Mouse (Mus musculus) G1E (cell line): ENCODE data around the gene Hdx. TPM values are rescaled to one million over a fixed set of nuclear protein-coding genes. Genes with fewer than 3 reads are reported as not detected.

Source experiments
- ATAC-seq: 2 replicates; pipeline ENCODE4 v1.8.0; 2016; ENCODE audit warnings: mild to moderate bottlenecking; ENCODE audit not compliant: insufficient number of reproducible peaks, poor library complexity, low FRiP score, severe bottlenecking; ENCODE audit errors: extremely low read depth
- DNase-seq: peaks from one replicate; pipeline ENCODE4 v3.0.0; 2012; ENCODE audit warnings: low spot score
- H3K27me3 ChIP-seq: 2 replicates; pipeline ENCODE4 v1.6.1; 2012; ENCODE audit warnings: mild to moderate bottlenecking, low read length, inconsistent platforms; ENCODE audit not compliant: insufficient read depth
- H3K36me3 ChIP-seq: replicated peaks from 2 replicates; pipeline ENCODE3; 2012; ENCODE audit warnings: mild to moderate bottlenecking, inconsistent platforms
- H3K4me1 ChIP-seq: 2 replicates; pipeline ENCODE4 v1.6.1; 2012; ENCODE audit warnings: low read depth, low read length, inconsistent platforms, mixed read lengths; ENCODE audit not compliant: insufficient read depth
- H3K4me3 ChIP-seq: 2 replicates; pipeline ENCODE4 v1.5.1; 2012; ENCODE audit warnings: low read depth, mild to moderate bottlenecking, inconsistent platforms, low read length, moderate library complexity, mixed read lengths
- H3K9me3 ChIP-seq: replicated peaks from 2 replicates; pipeline ENCODE4 v1.6.1; 2012; ENCODE audit warnings: inconsistent platforms
- CTCF ChIP-seq: IDR thresholded peaks from 2 replicates; pipeline ENCODE4 v1.5.1; 2012; ENCODE audit warnings: low read depth, low read length, inconsistent platforms, mixed read lengths
- GATA1 ChIP-seq: IDR thresholded peaks from 2 replicates; pipeline ENCODE4 v1.6.1; 2012; ENCODE audit warnings: borderline replicate concordance, low read length, inconsistent platforms, mixed read lengths
- GATA2 ChIP-seq: IDR thresholded peaks from 2 replicates; pipeline ENCODE4 v1.6.1; 2012; ENCODE audit warnings: low read depth, low read length, inconsistent platforms, borderline replicate concordance
- POLR2AphosphoS5 ChIP-seq: IDR thresholded peaks from 2 replicates; pipeline ENCODE4 v1.6.1; 2012; ENCODE audit warnings: low read depth, low read length, inconsistent platforms; ENCODE audit not compliant: insufficient replicate concordance
- TAL1 ChIP-seq: conservative IDR thresholded peaks from 2 replicates; pipeline ENCODE4 v1.6.1; 2012; ENCODE audit warnings: low read depth, low read length, inconsistent platforms, mixed read lengths
- polyA plus RNA-seq: library from polyadenylated mRNA; stranded (reverse); fragments of >175 nt; gene quantifications from 2 replicates; pipeline ENCODE4 v1.2.3, GENCODE M21; 2012
- total RNA-seq, 2 experiments: library from RNA; stranded (forward) in 1 of 2; stranded (reverse) in 1 of 2; fragments of 200-1000 nt in 1 of 2; fragments of >200 nt in 1 of 2; fragmentation: Nextera tagmentation in 1 of 2; gene quantifications; 2 replicates each; pipeline ENCODE4 v1.2.3; 2014 to 2017

Gene Hdx
- total and polyA plus RNA-seq, 3 experiments: under 0.01 TPM; not detected in 2

DNA sequence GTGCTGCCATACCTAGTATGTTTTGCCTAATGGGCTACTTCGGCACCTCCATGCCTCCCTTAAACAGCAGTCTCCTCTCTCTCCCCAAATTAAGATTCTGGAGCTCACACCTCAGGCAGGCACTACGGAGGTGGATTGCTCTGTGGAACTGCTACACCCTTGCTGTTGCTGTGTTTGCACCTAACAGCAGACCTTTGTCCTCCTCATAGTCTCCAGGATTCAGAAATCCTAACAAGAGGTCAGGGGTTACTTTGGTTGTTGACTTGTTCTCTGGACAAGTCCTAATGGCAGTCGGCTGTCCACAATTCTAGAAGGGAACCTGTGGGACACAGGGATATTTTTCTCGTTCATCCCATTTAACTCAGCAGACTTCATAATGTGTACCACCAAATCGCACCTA is 56.3 kb downstream of the Hdx start:
- H3K36me3 ChIP-seq: no peaks in the 10 kb centered on the region
- TF ChIP-seq TAL1: no peak
- no peak for TF ChIP-seq GATA1
- TF ChIP-seq POLR2AphosphoS5: no peak
- TF ChIP-seq CTCF: no peak
- no peak for TF ChIP-seq GATA2
- no peaks in the 10 kb centered on the region for H3K4me1 ChIP-seq
- H3K4me3 ChIP-seq: no peak overlapping the region
- DNase-seq: no peak
- H3K27me3 ChIP-seq: no peaks in the 10 kb centered on the region
- H3K9me3 ChIP-seq: no peaks in the 10 kb centered on the region
- ATAC-seq: no peak

DNA sequence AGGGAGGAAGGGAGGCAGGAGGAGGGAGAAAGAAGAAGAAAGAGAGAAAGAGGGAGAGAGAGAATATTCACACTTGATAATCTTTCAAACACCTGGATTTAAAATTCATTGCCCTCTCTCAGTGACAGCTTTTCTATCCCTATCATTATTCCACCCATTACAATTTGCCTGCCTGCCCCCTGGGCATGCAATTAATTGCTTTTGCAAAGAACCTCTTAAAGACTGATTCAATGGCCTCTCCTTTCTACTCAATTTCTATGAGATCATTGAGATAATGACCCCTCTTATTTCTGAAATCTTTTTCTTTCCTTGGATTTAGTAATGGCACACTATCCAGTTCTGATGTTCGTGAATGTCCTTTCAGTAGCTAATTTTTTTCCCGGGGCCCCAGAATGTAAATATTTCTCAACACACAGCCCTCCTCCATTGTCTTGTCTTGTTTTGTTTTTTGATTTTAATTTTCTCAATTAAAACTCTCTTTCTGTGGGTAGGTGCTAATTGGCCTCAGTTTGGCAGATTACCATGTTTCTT is 99.2 kb downstream of the Hdx start:
- ATAC-seq (no peak), DNase-seq (no peak)
- TF ChIP-seq TAL1 (no peak), CTCF (no peak), GATA1 (no peak), POLR2AphosphoS5 (no peak), GATA2 (no peak)
- Histone ChIP-seq H3K9me3 (no peaks in the 10 kb centered on the region), H3K27me3 (no peaks in the 10 kb centered on the region), H3K36me3 (no peaks in the 10 kb centered on the region), H3K4me3 (no peak overlapping the region), H3K4me1 (no peaks in the 10 kb centered on the region)

DNA sequence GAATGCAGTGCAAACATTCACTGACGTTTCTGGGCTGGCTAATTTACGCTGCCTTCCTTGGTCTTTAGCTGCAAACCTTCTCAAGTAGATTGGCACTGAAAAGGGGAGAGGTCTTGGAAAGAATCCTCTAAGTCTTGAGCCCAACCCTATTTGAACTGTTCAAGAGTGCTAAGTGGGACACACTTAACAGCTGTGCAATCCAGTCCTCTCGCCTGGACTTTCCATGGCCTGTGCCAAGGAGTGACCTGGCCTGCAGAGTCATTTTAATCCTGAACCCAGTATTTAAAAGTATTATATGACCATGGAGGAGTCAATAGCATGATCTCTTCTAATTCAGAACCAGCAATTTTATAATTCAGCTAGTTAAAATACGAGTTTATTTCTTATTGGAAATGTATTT is 109.3 kb downstream of the Hdx start:
- no peaks in the 10 kb centered on the region for H3K36me3 ChIP-seq
- DNase-seq (no peak), ATAC-seq (no peak)
- no peaks in the 10 kb centered on the region for H3K9me3 ChIP-seq
- H3K27me3 ChIP-seq: no peaks in the 10 kb centered on the region
- H3K4me1 ChIP-seq: no peaks in the 10 kb centered on the region
- TF ChIP-seq TAL1 (no peak), CTCF (no peak), GATA1 (no peak), GATA2 (no peak), POLR2AphosphoS5 (no peak)
- H3K4me3 ChIP-seq: no peak overlapping the region

DNA sequence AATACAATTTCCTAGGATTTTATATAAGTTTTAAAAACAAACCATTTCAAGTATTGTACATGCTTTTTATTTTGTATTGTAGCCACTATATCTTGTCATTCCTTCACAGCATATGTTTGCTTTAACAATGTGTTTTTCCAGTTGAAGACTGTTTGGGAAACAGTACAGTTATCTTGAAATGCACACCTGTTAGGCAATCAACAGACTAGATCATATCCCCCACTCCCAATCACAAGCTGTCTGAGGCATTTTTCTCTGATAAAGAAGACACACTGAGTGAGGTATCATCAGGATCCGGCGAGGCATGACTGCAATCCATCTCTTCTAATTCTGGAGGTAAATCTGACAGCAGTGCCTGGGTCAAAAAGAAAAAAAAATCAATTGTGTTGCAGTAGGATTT is 119.8 kb downstream of the Hdx start:
- DNase-seq (no peak), ATAC-seq (no peak)
- Histone ChIP-seq H3K4me1 (no peaks in the 10 kb centered on the region), H3K27me3 (no peaks in the 10 kb centered on the region), H3K9me3 (no peaks in the 10 kb centered on the region), H3K4me3 (no peak overlapping the region), H3K36me3 (no peaks in the 10 kb centered on the region)
- TF ChIP-seq TAL1 (no peak), CTCF (no peak), POLR2AphosphoS5 (no peak), GATA2 (no peak), GATA1 (no peak)

DNA sequence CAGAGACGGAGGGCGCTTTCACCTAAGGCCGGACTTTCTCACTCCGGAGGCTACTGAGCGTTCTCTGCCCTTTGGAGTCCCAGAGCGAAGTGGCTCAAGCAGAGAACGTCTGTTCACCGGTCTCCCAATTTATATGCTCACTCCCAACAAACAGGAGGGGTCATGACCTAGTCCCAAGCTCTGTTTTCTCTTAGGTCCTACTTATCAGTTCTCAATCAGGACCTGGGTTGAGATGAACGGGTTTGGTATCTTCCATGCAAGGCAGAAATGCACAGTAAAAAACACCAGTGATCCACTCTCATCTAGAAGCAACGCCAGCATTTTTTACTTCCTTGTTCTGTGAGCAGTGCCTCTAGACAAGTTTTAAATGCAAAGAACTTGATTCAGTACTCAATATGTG is 159.0 kb downstream of the Hdx start, which contains the start of gene Rps6ka6:
Rps6ka6 (minus strand) TSS at position 101 of the 400 bp plus-strand sequence.
- TF ChIP-seq GATA1: no peak
- no peak for TF ChIP-seq CTCF
- TF ChIP-seq POLR2AphosphoS5: no peak
- TF ChIP-seq TAL1: no peak
- TF ChIP-seq GATA2: no peak
- DNase-seq (no peak), ATAC-seq (no peak)
- no peaks in the 10 kb centered on the region for H3K36me3 ChIP-seq
- H3K9me3 ChIP-seq: no peaks in the 10 kb centered on the region
- no peaks in the 10 kb centered on the region for H3K4me1 ChIP-seq
- no peak within 1 kb of the TSS for H3K4me3 ChIP-seq
- H3K27me3 ChIP-seq: no peaks in the 10 kb centered on the region

Other genes starting within 250 kb of the Hdx start
- not detected in 2 replicates for gene Rps6ka6, start 159.1 kb downstream of the Hdx start, total RNA-seq (2014; fragmentation: Nextera tagmentation)
- not detected in 2 replicates for gene Rps6ka6, start 159.1 kb downstream of the Hdx start, total RNA-seq (2017)
- gene Rps6ka6, start 159.1 kb downstream of the Hdx start, polyA plus RNA-seq: not detected in 2 replicates
- gene Gm45194, start 194.3 kb upstream of the Hdx start, total RNA-seq (2014; fragmentation: Nextera tagmentation): not detected in 2 replicates
- not detected in 2 replicates for gene Gm45194, start 194.3 kb upstream of the Hdx start, total RNA-seq (2017)
- gene Gm45194, start 194.3 kb upstream of the Hdx start, polyA plus RNA-seq: not detected in 2 replicates